Mouse (Mus musculus) thymus, adult 2 months (tissue): ENCODE measurements around the gene Vps37c.

Experiments used
- CTCF ChIP-seq: fragments of 200-500 bp; IDR thresholded peaks from 2 replicates; pipeline ENCODE4 v1.5.1; 2012; ENCODE audit warnings: mild to moderate bottlenecking, control low read depth, low read length, moderate library complexity, borderline replicate concordance; ENCODE audit not compliant: control insufficient read depth, poor library complexity, insufficient read depth; ENCODE audit errors: extremely low read depth
- POLR2A ChIP-seq: fragments of 200-500 bp; IDR thresholded peaks from 2 replicates; pipeline ENCODE4 v1.6.1; 2012; ENCODE audit warnings: mild to moderate bottlenecking, low read length, control low read depth, moderate library complexity; ENCODE audit not compliant: control insufficient read depth, poor library complexity, insufficient read depth; ENCODE audit errors: extremely low read depth

DNA sequence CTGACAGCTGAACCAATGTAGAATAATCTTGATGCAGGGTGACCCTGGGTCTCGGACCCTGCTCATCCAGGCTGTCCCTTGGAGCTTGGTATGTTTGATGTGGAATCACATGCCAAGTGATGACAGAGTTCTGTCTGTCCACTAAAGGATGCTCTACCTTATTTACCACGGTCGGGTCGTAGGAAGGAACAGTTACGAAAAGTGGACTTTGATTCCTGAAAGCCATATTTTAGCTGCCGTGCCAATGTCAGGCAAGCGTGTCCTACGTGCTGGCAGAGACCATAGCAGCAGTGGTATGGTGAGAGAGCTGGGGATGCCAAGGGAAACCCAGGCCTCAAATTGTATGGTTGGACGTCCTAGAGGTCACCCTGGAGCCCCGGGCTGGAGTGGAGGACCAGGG lies 25.0 kb downstream of the Vps37c start:
- TF ChIP-seq POLR2A (no peak), CTCF (no peak)
